Mouse (Mus musculus) mature B cell (primary cell): ENCODE measurements around the gene Kcp.

Experiments used
- in situ Hi-C: fragments of 300-500 bp; cut with MboI; formaldehyde crosslinking; loops from 2 replicates; pipeline ENCODE4 v1.14.3; 2019

Gene Kcp

GRCm38 (mm10) chr6:29523301-29524033 lies 15.7 kb upstream of the Kcp start:
- in situ Hi-C loops: no loop called here

GRCm38 (mm10) chr6:29522626-29523300 lies 15.0 kb upstream of the Kcp start:
- in situ Hi-C loops: no loop called here

GRCm38 (mm10) chr6:29517139-29517538 lies 9.4 kb upstream of the Kcp start:
- in situ Hi-C loops: no loop called here

GRCm38 (mm10) chr6:29513284-29513683 lies 5.5 kb upstream of the Kcp start:
- in situ Hi-C loops: no loop called here

DNA sequence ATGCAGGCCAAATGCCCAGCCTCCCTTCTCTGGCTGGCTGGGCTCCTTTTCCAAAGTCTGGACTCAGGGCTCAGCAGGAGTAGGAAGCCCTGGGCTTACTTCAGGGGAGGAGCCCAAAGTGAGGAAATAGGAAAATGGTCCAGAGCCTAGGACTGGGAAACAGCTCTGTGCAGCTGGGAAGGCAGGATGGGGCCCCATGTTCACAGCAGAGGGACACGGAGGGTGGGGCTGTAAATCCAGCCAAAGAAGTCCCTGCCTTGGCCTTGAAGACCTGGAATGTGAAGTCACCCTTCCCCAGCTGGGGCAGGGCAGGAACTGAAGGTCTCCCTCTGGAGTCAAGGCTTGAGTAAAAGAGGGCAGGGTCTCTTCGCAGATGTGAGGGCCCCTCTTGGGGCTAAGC lies 1.3 kb upstream of the Kcp start:
- in situ Hi-C loops: no loop called here

DNA sequence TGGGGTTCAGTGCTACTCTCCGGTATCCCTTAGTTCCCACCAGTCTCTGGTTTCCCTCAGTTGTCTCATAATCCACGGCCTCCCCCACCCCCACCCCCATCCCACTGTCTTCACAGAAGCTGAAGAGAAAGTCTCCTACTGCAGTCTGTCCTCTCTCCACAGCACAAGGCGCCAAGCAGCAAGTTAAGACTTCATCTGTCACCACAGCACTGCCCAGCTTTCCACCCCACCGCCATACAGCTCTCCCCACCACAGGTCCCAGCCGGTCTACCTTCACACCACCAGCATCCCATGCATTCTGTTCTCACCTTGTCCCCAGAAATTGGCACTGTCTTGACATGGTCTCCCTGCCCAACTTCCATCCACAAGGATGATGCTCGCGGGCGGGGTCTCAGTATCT lies 918 bp downstream of the Kcp start:
- in situ Hi-C loops: no loop called here

DNA sequence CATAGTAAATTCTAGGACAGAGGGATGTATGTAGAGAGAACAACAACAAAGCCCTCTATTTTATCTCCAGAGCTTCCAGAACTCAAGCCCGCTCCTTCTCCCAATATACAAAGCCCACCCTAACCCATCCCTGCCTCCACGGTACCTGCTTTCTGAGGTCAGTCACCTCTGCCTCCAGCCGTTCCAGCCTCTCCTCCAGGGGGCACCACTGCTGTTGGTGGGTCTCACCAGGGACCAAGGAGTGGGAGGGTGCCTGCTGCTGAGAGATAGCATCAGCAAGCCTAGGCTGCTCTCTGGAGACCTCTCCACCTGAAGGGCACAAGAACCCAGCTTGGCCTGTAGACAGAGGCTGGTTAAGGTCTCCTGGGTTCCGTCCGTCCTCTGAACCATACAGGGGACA lies 2.3 kb downstream of the Kcp start:
- in situ Hi-C loops: no loop called here

GRCm38 (mm10) chr6:29501599-29501998 lies 6.2 kb downstream of the Kcp start:
- in situ Hi-C loops: no loop called here

GRCm38 (mm10) chr6:29500810-29501209 lies 6.9 kb downstream of the Kcp start:
- in situ Hi-C loops: no loop called here

DNA sequence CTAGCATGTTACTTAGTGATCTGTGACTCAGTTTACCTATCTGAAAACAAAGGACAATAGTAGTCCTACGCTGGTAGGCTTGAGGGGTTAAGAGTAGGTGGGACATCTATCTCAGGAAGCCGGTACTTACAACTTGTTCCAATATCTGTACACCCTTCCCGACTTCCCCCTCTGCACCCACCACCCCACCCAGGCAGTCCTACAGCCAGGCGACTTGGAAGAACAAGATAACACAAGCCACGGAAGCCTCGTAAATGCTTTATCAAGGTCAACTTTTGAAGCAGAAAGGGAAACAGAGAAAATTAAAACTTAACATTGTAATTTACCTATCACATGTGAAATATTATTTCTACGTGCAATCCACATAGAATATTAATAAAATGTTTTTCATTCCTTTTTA lies 7.6 kb downstream of the Kcp start:
- in situ Hi-C loops: no loop called here

- in situ Hi-C loops: no loop called here
These were observed 10.0 kb downstream of the Kcp start for GRCm38 (mm10) chr6:29497791-29498190.

DNA sequence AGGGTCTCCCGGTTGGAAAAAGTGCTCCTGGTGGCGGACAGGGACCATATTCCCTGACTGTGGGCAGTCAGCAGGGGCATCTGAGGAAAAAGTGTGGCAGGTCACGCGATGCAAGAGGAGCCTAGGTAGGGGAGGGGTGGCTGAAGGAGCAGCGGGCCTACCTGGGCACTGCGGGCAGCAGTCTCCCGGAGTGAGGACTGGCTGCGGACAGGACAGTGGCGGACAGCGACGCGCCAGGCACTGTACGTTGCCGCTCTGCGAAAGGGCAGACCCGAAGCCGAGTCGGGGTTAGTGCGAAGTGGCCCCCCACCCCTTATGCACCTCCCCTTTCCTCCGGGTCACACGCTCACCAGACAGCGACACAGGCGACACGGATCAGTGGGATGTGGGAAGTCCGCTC lies 11.5 kb downstream of the Kcp start:
- in situ Hi-C loops: no loop called here

GRCm38 (mm10) chr6:29494101-29494500 lies 13.7 kb downstream of the Kcp start:
- in situ Hi-C loops: no loop called here

- in situ Hi-C loops: no loop called here
These were observed 21.8 kb downstream of the Kcp start for GRCm38 (mm10) chr6:29485951-29486350.

DNA sequence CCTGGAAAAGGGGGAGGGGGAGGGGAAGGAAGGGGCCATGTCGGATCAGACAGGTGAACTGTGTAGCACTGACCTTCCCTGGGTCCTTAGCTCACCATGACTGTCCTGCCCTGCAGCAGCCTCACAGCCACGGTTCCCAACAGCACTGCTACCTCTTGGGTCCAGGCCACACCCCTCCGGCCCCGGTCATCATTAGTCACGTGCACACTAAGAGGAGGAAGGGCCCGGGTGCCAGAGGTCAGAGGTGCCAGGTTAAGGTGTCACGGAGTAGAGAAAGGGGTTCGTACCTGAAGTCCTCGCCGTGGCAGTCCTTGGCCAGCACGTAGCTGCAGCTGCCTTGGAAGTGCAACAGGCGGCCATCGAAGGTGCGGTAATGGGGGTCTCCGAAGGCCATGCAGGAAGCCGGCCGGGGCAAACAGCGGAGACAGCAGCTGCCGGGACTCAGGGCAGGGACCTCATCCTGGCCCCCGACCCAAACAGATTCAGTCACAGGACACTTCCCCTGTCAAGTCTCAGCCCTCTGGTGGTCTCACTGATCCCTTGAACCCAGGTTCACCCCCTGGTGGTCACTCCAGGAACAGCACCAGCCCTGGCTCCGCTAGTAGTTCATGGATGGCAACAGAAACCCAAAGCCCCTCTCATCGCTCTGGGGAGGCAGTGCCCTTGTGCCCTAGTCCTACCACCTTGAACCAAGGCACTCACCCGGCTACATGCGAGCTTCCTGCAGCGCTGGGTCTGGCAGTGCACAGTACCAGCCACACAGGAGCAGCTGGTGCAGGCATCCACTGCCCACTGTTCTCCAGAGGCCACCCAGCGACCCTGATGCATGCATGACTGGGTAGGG lies 22.8 kb downstream of the Kcp start:
- in situ Hi-C loops: no loop called here

DNA sequence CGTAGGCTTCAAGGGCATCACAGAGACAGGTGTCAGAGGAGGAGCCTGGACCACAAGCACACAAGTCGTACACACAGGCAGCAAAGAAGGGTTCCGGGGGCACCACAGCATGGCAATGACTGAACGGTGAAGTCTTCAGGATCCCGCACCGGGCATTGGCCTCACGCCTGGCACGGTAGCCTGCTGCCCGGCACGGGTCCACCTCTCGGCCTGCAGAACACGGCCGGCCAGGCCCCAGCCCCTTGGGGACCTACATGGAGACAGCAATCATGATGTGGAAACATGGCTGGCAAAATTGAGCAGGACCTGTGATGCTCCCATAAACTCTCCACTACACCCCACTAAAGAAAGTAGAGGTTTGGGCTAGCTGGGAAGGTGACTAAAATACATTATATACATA lies 25.1 kb downstream of the Kcp start:
- in situ Hi-C loops: no loop called here

DNA sequence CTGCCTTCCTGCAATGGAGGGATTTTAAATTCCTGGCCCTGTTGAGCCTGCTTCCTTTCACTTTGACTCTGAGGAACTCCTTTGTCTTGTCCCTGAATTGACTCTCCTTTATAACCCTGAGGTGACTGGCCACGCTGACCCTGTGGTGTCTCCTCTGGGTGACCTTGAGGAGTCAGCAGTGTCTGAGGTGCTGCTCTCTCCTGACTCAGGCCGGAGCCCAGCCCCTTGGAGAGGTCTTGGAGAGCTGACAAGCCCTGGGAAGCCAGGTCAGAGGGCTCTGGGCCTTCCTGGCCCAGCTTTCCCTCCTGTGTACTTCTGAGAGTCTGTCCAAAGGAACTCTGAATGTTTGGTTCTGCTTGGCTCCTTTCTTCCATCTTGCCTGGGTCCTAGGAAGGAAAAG lies 33.0 kb downstream of the Kcp start:
- in situ Hi-C loops: no loop called here

GRCm38 (mm10) chr6:29473941-29474691 lies 33.6 kb downstream of the Kcp start:
- in situ Hi-C loops: no loop called here

DNA sequence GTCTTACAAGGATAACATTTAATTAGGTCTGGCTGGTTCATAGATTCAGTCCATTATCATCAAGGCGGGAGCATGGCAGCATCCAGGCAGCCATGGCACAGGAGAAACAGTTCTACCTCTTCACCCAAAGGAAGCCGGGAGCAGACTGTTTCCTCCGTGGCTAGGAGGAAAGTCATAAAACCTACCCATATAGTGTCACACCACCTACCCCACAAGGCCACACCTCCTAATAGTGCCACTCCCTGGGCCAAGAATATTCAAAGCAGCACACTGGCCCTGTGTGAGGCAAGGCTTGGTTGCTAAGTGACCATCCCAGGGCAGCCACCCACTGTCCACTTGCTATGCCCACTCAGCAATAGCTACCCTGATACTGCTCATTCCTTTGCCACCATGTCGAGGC lies 36.6 kb downstream of the Kcp start, which contains the start of gene Atp6v1fnb:
TSS of gene Atp6v1fnb (plus strand) at position 301 of the 400 bp plus-strand sequence.
- in situ Hi-C loops: no loop called here

DNA sequence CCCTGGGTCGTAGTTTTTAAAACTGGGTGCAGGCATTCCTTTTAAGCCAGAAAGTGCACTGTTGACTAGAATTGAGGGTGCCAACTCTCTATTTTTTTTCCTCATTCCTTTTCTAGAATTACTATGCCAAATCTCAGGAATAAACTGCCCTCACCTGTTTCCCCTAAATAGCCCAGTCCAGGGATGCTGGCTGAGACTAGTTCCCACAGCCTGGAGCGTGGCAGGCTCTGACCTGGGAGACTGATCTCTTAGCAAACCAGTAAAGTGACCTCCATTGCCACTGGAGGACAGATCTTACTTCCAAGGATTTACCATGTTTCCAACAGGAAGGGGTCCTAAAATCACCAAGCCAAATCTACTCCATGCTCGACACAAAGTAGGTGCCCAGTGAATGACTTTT lies 38.9 kb downstream of the Kcp start:
- in situ Hi-C loops: no loop called here

DNA sequence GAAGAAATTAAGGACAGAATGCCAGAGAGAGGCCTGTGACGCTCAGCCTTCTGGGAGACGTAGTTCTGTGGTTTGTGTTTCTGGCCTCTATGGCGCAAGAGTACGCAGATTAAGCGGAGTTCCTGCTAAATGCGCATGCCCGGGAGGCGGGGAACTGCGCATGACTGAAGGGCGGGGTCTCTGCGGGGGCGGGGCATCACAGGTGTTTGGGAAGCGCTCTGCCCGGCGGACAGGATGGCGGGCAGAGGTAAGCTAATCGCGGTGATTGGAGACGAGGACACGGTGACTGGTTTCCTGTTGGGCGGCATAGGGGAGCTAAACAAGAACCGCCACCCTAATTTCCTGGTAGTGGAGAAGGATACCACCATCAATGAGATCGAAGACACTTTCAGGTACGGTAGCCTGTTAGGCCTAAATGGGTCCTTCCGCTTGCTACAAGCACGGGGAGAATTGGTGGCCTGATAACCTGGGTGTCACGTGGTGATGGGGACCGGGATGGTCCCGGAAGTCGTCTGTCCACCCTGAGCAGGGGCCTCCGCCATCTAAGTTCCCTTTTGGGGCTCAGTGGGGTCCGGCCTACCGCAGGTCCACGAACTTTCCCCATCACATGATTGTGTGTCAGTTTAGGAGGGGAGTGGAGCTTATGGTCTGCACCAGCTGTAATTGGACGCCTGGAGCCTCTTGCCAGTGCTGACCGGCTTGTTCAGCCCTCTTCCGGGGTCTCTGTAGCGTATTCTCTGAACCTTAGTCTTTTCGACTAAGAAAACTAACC lies 40.0 kb downstream of the Kcp start, which contains the start of gene Atp6v1f:
TSS of gene Atp6v1f (plus strand) at position 136 of the 772 bp plus-strand sequence.
- in situ Hi-C loops: no loop called here
